Mouse (Mus musculus) thymus, adult 2 months (tissue): ENCODE measurements at regions not wholly inside any gene's neighbourhood (a gene's known extent, or its start where the extent isn't known, plus 50 kb on each side); places are given as distances from the start of the nearest gene placed in this dataset.

Experiments used
- CTCF ChIP-seq: fragments of 200-500 bp; IDR thresholded peaks from 2 replicates; pipeline ENCODE4 v1.5.1; 2012; ENCODE audit warnings: mild to moderate bottlenecking, control low read depth, low read length, moderate library complexity, borderline replicate concordance; ENCODE audit not compliant: control insufficient read depth, poor library complexity, insufficient read depth; ENCODE audit errors: extremely low read depth
- POLR2A ChIP-seq: fragments of 200-500 bp; IDR thresholded peaks from 2 replicates; pipeline ENCODE4 v1.6.1; 2012; ENCODE audit warnings: mild to moderate bottlenecking, low read length, control low read depth, moderate library complexity; ENCODE audit not compliant: control insufficient read depth, poor library complexity, insufficient read depth; ENCODE audit errors: extremely low read depth

- TF ChIP-seq CTCF = no peak
- no peak for TF ChIP-seq POLR2A
Observed at GRCm38 (mm10) chr4:88950181-88951033, 70.4 kb upstream of the Ifne start.
